Mouse (Mus musculus) stomach, embryonic 14.5 days (tissue): ENCODE measurements around the gene Itpr1. TPM values are rescaled to one million over a fixed set of nuclear protein-coding genes. Genes with fewer than 3 reads are reported as not detected.
"Not testable (repeated sequence)": the region's sequence is repeated elsewhere in the genome, so short reads cannot be mapped to it uniquely, and the experiment has no call there.

Experiments used
- ATAC-seq: fragments of 200-750 bp; cut with Nextera tagmentation; 2 replicates; pipeline ENCODE4 v1.8.0; 2017; ENCODE audit warnings: low read depth, moderate TSS enrichment; ENCODE audit not compliant: insufficient number of reproducible peaks, insufficient read depth, low FRiP score
- H3K27ac ChIP-seq: fragments of 300-500 bp; sonication (generic); 2 replicates; pipeline ENCODE4 v1.5.1; 2014; ENCODE audit warnings: mild to moderate bottlenecking, low read length, moderate library complexity, mixed read lengths
- H3K27me3 ChIP-seq: fragments of 300-500 bp; sonication (generic); 2 replicates; pipeline ENCODE4 v1.6.1; 2014; ENCODE audit warnings: low read length, control low read depth, mixed read lengths; ENCODE audit not compliant: control insufficient read depth, insufficient read depth
- H3K36me3 ChIP-seq: fragments of 300-500 bp; sonication (generic); 2 replicates; pipeline ENCODE4 v1.6.1; 2014; ENCODE audit warnings: mild to moderate bottlenecking, control low read depth, low read length, moderate library complexity, mixed read lengths; ENCODE audit not compliant: control insufficient read depth, insufficient read depth
- H3K4me1 ChIP-seq: fragments of 300-500 bp; sonication (generic); 2 replicates; pipeline ENCODE4 v1.6.1; 2014; ENCODE audit warnings: low read length, control low read depth, mixed read lengths; ENCODE audit not compliant: control insufficient read depth, insufficient read depth
- H3K4me2 ChIP-seq: fragments of 300-500 bp; sonication (generic); replicated peaks from 2 replicates; pipeline ENCODE4 v1.6.1; 2014; ENCODE audit warnings: low read depth, low read length, control low read depth
- H3K4me3 ChIP-seq: fragments of 300-500 bp; sonication (generic); 2 replicates; pipeline ENCODE4 v1.5.1; 2014; ENCODE audit warnings: low read depth, low read length, control low read depth
- H3K9ac ChIP-seq: fragments of 300-500 bp; sonication (generic); replicated peaks from 2 replicates; pipeline ENCODE4 v1.6.1; 2014; ENCODE audit warnings: low read depth, mild to moderate bottlenecking, control low read depth, low read length, moderate library complexity, mixed read lengths
- H3K9me3 ChIP-seq: fragments of 300-500 bp; sonication (generic); 2 replicates; pipeline ENCODE4 v1.6.1; 2016; ENCODE audit warnings: low read depth, low read length, control low read depth; ENCODE audit not compliant: control insufficient read depth
- WGBS: fragments of 180-500 bp; shearing (Covaris S2); extraction: QIAGEN DNeasy Blood & Tissue Kit; methylation state at CpG from one replicate; pipeline ENCODE4 v1.1.7; 2014; 5-methylcytosine and 5-hydroxymethylcytosine counted together
- polyA plus RNA-seq: library from polyadenylated mRNA; unstranded; fragments of >200 nt; fragmentation: Nextera tagmentation; extraction: Ambion mirVana; gene quantifications from 2 replicates; pipeline ENCODE4 v1.2.1, GENCODE M21; 2014

Itpr1 gene
- polyA plus RNA-seq, 1 experiment from 2014 or later, result 13.5 TPM

DNA sequence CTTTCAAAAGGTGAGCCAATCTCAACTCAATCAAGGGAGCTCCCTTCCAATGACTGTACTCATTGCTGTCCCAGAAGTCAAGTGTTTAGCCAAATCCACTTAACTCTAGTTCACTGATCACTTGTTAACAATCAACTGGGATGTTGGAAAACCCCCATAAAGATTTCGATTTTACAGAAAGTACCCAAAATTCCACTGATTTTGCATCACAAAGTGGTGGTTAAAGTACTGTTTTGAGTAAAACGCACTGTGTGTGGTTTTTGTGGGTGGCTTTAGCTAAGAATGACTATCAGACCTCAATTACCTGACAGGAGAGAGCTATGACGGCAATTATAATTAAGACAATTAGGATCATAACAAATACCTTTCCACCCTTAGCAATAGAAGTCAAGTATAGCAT lies 340.1 kb downstream of the Itpr1 start:
- H3K9me3 ChIP-seq, result no peaks in the 10 kb centered on the region
- ATAC-seq, result no peak
- H3K27ac ChIP-seq, result no peak overlapping the region
- H3K4me1 ChIP-seq, result no peaks in the 10 kb centered on the region
- no peak overlapping the region for H3K4me3 ChIP-seq
- WGBS, result 91% methylated on average over 3 of the region's 3 CpGs
- no peaks in the 10 kb centered on the region for H3K27me3 ChIP-seq
- H3K36me3 ChIP-seq, result no peaks in the 10 kb centered on the region
- H3K4me2 ChIP-seq, result no peak overlapping the region
- H3K9ac ChIP-seq, result no peak overlapping the region

GRCm38 (mm10) chr6:108553536-108553935 lies 340.6 kb downstream of the Itpr1 start:
- H3K9ac ChIP-seq, result no peak overlapping the region

GRCm38 (mm10) chr6:108554389-108554788 lies 341.5 kb downstream of the Itpr1 start:
- no peak overlapping the region for H3K4me3 ChIP-seq
- no peak for ATAC-seq
- no peaks in the 10 kb centered on the region for H3K36me3 ChIP-seq
- H3K27me3 ChIP-seq, result no peaks in the 10 kb centered on the region
- H3K4me2 ChIP-seq, result no peak overlapping the region
- 94% methylated on average over 4 of the region's 4 CpGs for WGBS
- H3K9ac ChIP-seq, result no peak overlapping the region
- no peaks in the 10 kb centered on the region for H3K4me1 ChIP-seq
- H3K9me3 ChIP-seq, result no peaks in the 10 kb centered on the region
- H3K27ac ChIP-seq, result no peak overlapping the region

More at GRCm38 (mm10) chr6:108553536-108553935, 340.6 kb downstream of the Itpr1 start:
- H3K9me3 ChIP-seq, result no peaks in the 10 kb centered on the region
- H3K4me2 ChIP-seq, result no peak overlapping the region
- H3K4me3 ChIP-seq, result no peak overlapping the region
- no peak overlapping the region for H3K27ac ChIP-seq
- 91% methylated on average over 4 of the region's 4 CpGs for WGBS
- ATAC-seq, result no peak
- H3K4me1 ChIP-seq, result no peaks in the 10 kb centered on the region
- no peaks in the 10 kb centered on the region for H3K36me3 ChIP-seq
- H3K27me3 ChIP-seq, result no peaks in the 10 kb centered on the region

- Histone ChIP-seq H3K4me2 (no peak overlapping the region), H3K27me3 (no peaks in the 10 kb centered on the region), H3K9ac (no peak overlapping the region), H3K36me3 (no peaks in the 10 kb centered on the region), H3K9me3 (no peaks in the 10 kb centered on the region), H3K4me3 (no peak overlapping the region), H3K27ac (no peak overlapping the region), H3K4me1 (no peaks in the 10 kb centered on the region)
- no peak for ATAC-seq
- WGBS, result 87% methylated on average over 5 of the region's 5 CpGs
These were observed 342.0 kb downstream of the Itpr1 start for GRCm38 (mm10) chr6:108554878-108555277.

DNA sequence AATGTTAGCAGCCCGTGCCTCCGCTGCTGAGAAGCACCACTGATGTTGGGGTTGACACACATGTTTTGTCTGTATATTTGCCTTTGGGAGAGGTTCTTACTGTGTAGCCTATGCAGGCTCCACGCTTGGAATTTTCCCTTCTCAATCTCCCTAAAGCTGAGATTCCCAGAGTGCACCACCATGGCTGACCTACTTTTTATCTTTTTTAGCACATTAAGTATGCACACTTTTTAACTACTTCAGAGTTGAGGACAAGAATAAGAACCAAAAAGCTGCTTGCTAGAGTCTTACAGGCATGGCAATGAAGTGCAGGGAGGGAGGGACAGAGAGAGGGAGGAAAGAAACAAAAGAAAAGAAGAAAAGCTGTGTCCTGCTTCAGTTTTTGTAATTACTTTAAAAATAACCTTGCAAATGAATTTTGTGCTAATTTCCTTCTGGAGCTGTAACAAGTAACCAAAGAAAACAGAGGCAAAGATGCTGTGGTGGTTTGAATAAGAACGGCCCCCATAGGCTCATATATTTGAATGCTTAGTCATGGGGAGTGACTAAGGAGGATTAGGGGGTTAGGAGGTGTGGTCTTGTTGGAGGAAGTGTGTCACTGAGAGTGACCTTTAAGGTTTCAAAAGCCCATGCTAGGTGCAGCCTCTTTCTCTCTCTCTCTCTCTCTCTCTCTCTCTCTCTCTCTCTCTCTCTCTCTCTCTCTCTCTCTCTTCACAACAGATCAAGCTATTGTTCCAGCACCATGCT lies 344.9 kb downstream of the Itpr1 start:
- 82% methylated on average over 4 of the region's 4 CpGs for WGBS
- Histone ChIP-seq H3K4me2 (no peak overlapping the region), H3K4me1 (no peaks in the 10 kb centered on the region), H3K9me3 (no peaks in the 10 kb centered on the region), H3K27me3 (no peaks in the 10 kb centered on the region), H3K36me3 (no peaks in the 10 kb centered on the region), H3K9ac (no peak overlapping the region), H3K27ac (no peak overlapping the region), H3K4me3 (no peak overlapping the region)
- ATAC-seq, result no peak

DNA sequence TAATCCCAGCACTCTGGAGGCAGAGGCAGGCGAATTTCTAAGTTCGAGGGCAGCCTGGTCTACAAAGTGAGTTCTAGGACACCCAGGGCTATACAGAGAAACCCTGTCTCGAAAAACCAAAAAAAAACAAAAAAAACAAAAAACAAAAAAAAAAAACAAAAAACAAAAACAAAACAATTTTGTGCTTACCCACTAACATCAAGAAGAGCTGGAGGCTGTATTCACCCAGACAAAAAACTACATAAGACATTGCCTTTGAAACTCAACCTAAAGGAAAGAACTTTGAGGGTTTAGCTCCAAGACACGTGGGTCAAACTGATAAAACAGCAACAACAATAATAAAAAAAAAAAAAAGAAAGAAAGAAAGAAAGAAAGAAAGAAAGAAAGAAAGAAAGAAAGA lies 346.3 kb downstream of the Itpr1 start:
- not testable (repeated sequence) for H3K9ac ChIP-seq, H3K36me3 ChIP-seq, H3K4me2 ChIP-seq, ATAC-seq, H3K27ac ChIP-seq, H3K4me1 ChIP-seq, H3K27me3 ChIP-seq, H3K4me3 ChIP-seq, H3K9me3 ChIP-seq
- 85% methylated on average over 4 of the region's 4 CpGs for whole genome bisulfite sequencing

- Histone ChIP-seq H3K27me3 (no peaks in the 10 kb centered on the region), H3K36me3 (no peaks in the 10 kb centered on the region), H3K9me3 (no peaks in the 10 kb centered on the region), H3K27ac (no peak overlapping the region), H3K4me3 (no peak overlapping the region), H3K9ac (no peak overlapping the region), H3K4me1 (0 out of 2 replicates have a peak, but pooled peaks cover 4% of the 10 kb centered on the region), H3K4me2 (no peak overlapping the region)
- WGBS, result 88% methylated on average over 2 of the region's 2 CpGs
- ATAC-seq, result no peak
These were observed 350.1 kb downstream of the Itpr1 start for GRCm38 (mm10) chr6:108562971-108563370.

- 78% methylated on average over 18 of the region's 18 CpGs for WGBS
- not testable (repeated sequence) for H3K36me3 ChIP-seq, H3K4me2 ChIP-seq, H3K9me3 ChIP-seq, H3K4me1 ChIP-seq, H3K4me3 ChIP-seq, ATAC-seq, H3K27me3 ChIP-seq, H3K9ac ChIP-seq, H3K27ac ChIP-seq
These were observed 352.6 kb downstream of the Itpr1 start for GRCm38 (mm10) chr6:108565447-108565846.

GRCm38 (mm10) chr6:108566549-108566948 lies 353.7 kb downstream of the Itpr1 start:
- Histone ChIP-seq H3K27me3 (no peaks in the 10 kb centered on the region), H3K36me3 (no peaks in the 10 kb centered on the region), H3K9me3 (no peaks in the 10 kb centered on the region), H3K4me2 (no peak overlapping the region), H3K4me1 (peaks cover 16% of the 10 kb centered on the region), H3K4me3 (no peak overlapping the region), H3K9ac (no peak overlapping the region), H3K27ac (no peak overlapping the region)
- no peak for ATAC-seq
